Mouse (Mus musculus) lung, embryonic 14.5 days (tissue): ENCODE measurements around the gene Il17rb. TPM values are rescaled to one million over a fixed set of nuclear protein-coding genes. Genes with fewer than 3 reads are reported as not detected.

Experiments used
- ATAC-seq: fragments of 200-750 bp; cut with Nextera tagmentation; 2 replicates; pipeline ENCODE4 v1.8.0; 2017; ENCODE audit warnings: mild to moderate bottlenecking, moderate TSS enrichment, moderate library complexity; ENCODE audit not compliant: insufficient read depth
- DNase-seq: peaks from one replicate; pipeline ENCODE4 v3.0.0-alpha.2; 2015
- H3K27ac ChIP-seq: fragments of 300-500 bp; sonication (generic); 2 replicates; pipeline ENCODE4 v1.5.1; 2014; ENCODE audit warnings: low read depth, mild to moderate bottlenecking, moderate library complexity
- H3K27me3 ChIP-seq: fragments of 300-500 bp; sonication (generic); 2 replicates; pipeline ENCODE4 v1.6.1; 2014; ENCODE audit warnings: low read length, control low read depth; ENCODE audit not compliant: insufficient read depth
- H3K36me3 ChIP-seq: fragments of 300-500 bp; sonication (generic); 2 replicates; pipeline ENCODE4 v1.6.1; 2014; ENCODE audit warnings: control low read depth; ENCODE audit not compliant: insufficient read depth
- H3K4me1 ChIP-seq: fragments of 300-500 bp; sonication (generic); 2 replicates; pipeline ENCODE4 v1.6.1; 2014; ENCODE audit warnings: antibody characterized with exemption, control low read depth; ENCODE audit not compliant: insufficient read depth
- H3K4me2 ChIP-seq: fragments of 300-500 bp; sonication (generic); 2 replicates; pipeline ENCODE4 v1.6.1; 2014; ENCODE audit warnings: mild to moderate bottlenecking
- H3K4me3 ChIP-seq: fragments of 300-500 bp; sonication (generic); 2 replicates; pipeline ENCODE4 v1.5.1; 2014; ENCODE audit warnings: low read depth, low read length
- H3K9ac ChIP-seq: fragments of 300-500 bp; sonication (generic); 2 replicates; pipeline ENCODE4 v1.6.1; 2014
- H3K9me3 ChIP-seq: fragments of 300-500 bp; sonication (generic); 2 replicates; pipeline ENCODE4 v1.6.1; 2016; ENCODE audit warnings: low read depth, low read length, control low read depth
- CTCF ChIP-seq: IDR thresholded peaks from 2 replicates; pipeline ENCODE4 v1.5.1; 2016; ENCODE audit warnings: antibody characterized with exemption, low read depth
- WGBS: fragments of 180-500 bp; shearing (Covaris S2); extraction: QIAGEN DNeasy Blood & Tissue Kit; methylation state at CpG from one replicate; pipeline ENCODE4 v1.1.7; 2014; 5-methylcytosine and 5-hydroxymethylcytosine counted together
- polyA plus RNA-seq: library from polyadenylated mRNA; unstranded; fragments of >200 nt; fragmentation: Nextera tagmentation; extraction: Ambion mirVana; gene quantifications from 2 replicates; pipeline ENCODE4 v1.2.1, GENCODE M21; 2014

The Il17rb gene
- polyA plus RNA-seq, 1 experiment from 2014 or later = 1.3 TPM

DNA sequence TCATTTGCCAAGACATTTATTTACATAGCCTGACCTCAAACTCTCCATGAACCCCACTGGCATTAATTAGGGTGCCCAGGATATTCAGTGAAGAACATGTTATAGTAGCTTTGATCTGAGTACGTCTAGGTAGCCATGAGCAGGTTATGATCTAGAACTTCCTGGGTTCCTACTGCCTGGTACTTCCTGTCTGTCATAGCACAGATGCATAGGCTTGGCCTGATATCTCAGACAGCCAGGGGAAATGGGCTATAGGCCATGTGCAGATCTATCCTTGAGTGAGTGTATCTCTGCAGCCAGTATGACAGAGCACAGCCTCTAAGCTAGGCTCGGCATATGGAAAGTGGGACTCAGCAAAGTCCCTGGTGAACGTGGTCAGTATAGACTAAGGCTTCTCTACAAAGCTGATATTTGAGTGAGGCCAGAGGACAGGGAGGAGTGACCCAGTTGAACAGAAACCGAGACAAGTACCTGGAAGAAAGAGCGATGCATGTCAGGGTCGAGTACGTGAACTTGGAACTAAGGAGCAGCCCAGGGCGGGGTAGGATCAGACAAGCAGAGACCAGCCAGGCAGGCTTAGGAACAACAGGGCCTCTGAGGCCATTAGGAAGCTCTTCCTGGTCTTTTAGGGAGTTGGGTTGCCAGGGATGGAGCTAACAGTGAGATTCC lies 9.2 kb upstream of the Il17rb start:
- Histone ChIP-seq H3K9me3 (no peaks in the 10 kb centered on the region), H3K4me2 (no peak overlapping the region), H3K36me3 (no peaks in the 10 kb centered on the region), H3K4me3 (no peak overlapping the region), H3K27ac (no peak overlapping the region), H3K27me3 (no peaks in the 10 kb centered on the region), H3K4me1 (no peaks in the 10 kb centered on the region), H3K9ac (no peak overlapping the region)
- no peak for TF ChIP-seq CTCF
- 78% methylated on average over 8 of the region's 8 CpGs for WGBS
- ATAC-seq = no peak
- no peak for DNase-seq

DNA sequence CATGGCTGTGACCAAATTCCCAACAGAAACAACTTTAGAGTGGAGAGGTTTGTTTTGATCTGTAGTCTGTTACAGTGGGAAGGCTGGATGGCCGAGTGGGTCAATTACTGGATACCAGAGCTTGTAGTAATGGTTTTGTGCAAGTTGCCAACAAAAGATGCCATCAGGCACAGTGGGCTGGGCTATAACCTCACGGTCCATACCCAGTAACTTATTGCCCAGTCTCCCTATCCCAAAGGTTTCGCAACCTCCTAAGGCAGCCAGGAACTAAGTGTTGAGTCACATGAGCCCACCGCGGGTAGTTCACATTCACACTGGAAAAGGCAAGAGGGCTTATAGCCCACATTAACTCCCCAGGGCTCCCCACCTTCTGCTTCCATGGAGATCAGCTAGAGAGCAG lies 8.0 kb upstream of the Il17rb start:
- H3K9ac ChIP-seq = no peak overlapping the region
- WGBS = 88% methylated on average over 5 of the region's 5 CpGs

DNA sequence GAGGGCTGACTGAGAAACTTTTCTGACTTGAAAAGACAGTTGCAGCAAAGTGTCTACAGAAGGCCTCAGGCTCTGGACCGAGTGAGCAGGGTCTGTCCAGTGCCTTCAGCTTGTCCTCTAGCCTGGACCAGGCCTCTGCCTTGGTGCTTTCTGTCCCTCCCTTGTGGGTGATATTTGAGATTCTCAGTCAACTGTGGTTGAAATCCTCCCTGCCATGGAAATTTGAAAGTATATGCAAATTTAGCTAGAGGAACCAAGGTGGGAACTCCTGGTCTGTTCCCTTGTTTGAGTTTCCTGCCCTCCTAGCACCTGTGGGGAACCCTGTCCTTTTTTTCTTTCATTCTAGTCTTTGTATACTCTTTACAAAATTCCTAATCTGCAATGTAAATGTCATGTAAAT lies 6.3 kb upstream of the Il17rb start:
- Histone ChIP-seq H3K27ac (no peak overlapping the region), H3K4me1 (no peaks in the 10 kb centered on the region), H3K9ac (no peak overlapping the region), H3K36me3 (no peaks in the 10 kb centered on the region), H3K27me3 (0 out of 2 replicates have a peak, but pooled peaks cover 2% of the 10 kb centered on the region), H3K4me3 (no peak overlapping the region), H3K9me3 (no peaks in the 10 kb centered on the region), H3K4me2 (no peak overlapping the region)
- DNase-seq (no peak), ATAC-seq (no peak)
- no peak for TF ChIP-seq CTCF
- 47% methylated on average over 1 of the region's 1 CpGs for WGBS

More for the DNA sequence above, 8.0 kb upstream of the Il17rb start:
- no peak for TF ChIP-seq CTCF
- Histone ChIP-seq H3K9me3 (no peaks in the 10 kb centered on the region), H3K27me3 (no peaks in the 10 kb centered on the region), H3K4me3 (no peak overlapping the region), H3K27ac (no peak overlapping the region), H3K4me2 (no peak overlapping the region), H3K4me1 (no peaks in the 10 kb centered on the region), H3K36me3 (no peaks in the 10 kb centered on the region)
- ATAC-seq = no peak
- no peak for DNase-seq

DNA sequence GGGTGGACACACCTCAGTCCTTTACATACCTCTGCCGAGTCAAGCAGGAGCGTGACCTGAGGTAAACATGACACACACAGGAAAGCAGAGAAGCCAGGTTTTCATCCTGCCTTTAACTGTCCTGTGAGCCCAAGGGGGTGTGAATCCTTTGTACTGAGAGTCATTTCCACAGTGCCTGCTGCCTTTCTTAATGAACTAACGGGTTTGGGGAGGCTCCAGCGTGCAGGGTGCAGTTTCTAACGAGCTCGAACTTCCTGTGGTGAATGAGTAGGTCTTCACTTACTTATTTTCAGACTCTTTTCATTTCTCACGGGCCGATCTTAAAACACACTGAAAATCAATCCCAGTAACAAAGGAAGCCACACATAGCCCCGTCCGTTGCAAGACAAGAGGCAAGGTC lies 5.8 kb upstream of the Il17rb start:
- no peak for TF ChIP-seq CTCF
- no peaks in the 10 kb centered on the region for H3K4me1 ChIP-seq
- WGBS = 61% methylated on average over 10 of the region's 10 CpGs
- peaks cover 7% of the 10 kb centered on the region; the same call in 1 of the 2 replicates for H3K27me3 ChIP-seq
- no peak overlapping the region for H3K9ac ChIP-seq
- ATAC-seq = no peak
- H3K4me2 ChIP-seq = no peak overlapping the region
- H3K9me3 ChIP-seq = no peaks in the 10 kb centered on the region
- H3K4me3 ChIP-seq = no peak overlapping the region
- H3K27ac ChIP-seq = no peak overlapping the region
- H3K36me3 ChIP-seq = no peaks in the 10 kb centered on the region
- no peak for DNase-seq

DNA sequence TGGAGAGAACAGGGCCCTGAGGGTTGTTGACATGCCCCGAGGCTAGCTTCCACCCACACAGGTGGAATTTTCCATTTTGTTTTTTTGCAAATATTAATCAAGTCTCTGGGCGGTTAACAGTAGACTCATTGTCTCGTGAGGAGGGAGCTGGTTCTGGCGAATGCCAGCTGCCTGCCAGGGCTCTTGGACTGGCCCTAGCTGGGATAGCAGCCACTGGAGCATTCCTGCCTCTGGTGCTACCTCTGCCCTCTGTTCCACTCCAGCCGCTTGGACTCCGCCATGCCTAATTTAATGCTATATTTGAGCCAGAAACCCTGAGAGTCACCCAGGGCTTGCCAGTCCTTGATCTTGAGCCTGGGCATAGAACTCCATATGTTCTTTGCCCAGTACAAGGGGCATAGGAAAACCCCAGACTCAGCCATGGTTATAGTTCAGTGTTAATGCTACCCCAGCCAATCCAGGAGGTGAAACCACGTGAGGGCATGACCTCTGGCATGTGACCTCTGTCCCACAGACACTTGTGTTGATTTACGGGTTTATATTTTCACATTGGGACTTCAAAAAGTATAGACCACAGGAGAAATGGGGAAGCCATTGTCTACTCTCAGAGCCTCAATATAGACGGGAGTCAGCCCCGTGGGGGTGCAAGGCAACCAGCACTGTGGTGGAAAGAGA lies 3.3 kb upstream of the Il17rb start:
- peaks cover 23% of the 10 kb centered on the region for H3K27me3 ChIP-seq
- no peak overlapping the region for H3K9ac ChIP-seq
- no peaks in the 10 kb centered on the region for H3K9me3 ChIP-seq
- no peaks in the 10 kb centered on the region for H3K4me1 ChIP-seq
- 68% methylated on average over 10 of the region's 10 CpGs for WGBS
- no peak for ATAC-seq
- no peak overlapping the region for H3K27ac ChIP-seq
- no peak overlapping the region for H3K4me3 ChIP-seq
- TF ChIP-seq CTCF = no peak
- no peak overlapping the region for H3K4me2 ChIP-seq
- DNase-seq = peak; percentile 5
- H3K36me3 ChIP-seq = no peaks in the 10 kb centered on the region

DNA sequence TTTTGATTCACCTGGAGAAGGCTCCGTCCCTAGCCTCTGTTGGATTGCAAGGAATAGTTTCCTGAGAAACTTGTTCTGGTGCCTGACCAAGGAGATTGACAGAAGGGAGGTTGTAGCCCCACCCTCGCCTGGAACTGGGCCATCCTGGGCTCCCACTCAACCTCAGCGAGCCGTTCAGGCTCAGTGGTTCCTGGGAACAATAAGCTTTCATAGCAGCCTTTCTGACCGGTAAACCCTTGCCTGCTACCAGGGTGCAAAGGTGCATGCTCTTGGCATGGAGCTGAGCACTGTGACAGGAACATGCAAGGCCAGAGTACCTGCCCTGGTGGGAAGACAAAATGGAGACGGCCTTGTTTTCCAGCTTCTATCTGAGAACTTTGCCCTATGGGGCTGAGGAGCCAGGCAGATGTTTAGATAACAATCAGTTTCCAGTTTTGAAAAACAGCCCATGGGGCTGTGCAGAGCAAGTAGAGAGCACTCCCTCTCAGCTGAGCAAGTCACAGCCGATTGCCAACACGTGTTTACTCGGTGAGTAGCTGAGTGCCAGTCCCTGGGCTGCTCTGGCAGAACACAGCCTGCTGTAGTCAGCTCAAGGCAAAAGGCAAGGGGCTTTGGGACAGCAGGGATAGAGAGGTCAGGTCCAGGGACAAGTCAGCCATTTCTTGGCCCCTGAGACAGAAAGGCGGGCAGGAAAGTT lies 1.3 kb upstream of the Il17rb start:
- H3K27ac ChIP-seq = no peak overlapping the region
- no peak overlapping the region for H3K4me2 ChIP-seq
- no peak overlapping the region for H3K4me3 ChIP-seq
- DNase-seq (peak; percentile 50), ATAC-seq (0 out of 2 replicates have a peak, but pooled peaks have one; percentile 23)
- TF ChIP-seq CTCF = no peak
- 48% methylated on average over 10 of the region's 10 CpGs for WGBS
- no peak overlapping the region for H3K9ac ChIP-seq
- no peaks in the 10 kb centered on the region for H3K36me3 ChIP-seq
- H3K4me1 ChIP-seq = no peaks in the 10 kb centered on the region
- H3K27me3 ChIP-seq = peaks cover 23% of the 10 kb centered on the region
- no peaks in the 10 kb centered on the region for H3K9me3 ChIP-seq

DNA sequence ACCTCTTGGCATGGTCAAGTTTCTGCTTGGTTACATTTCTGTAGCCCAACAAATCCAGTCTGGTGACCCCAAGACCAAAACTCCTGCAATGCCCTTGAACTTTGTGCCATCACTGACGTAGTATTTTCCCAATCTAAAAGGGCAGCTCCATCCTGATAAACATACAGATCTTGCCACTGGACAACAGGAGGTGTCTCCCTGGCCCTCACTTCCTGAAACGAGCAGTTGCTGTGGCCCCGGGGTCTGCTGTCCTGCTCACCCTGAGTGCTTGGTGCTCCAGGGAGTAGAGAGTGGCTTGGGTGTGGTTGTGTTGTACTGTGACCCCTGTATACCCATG lies 9.3 kb downstream of the Il17rb start:
- no peaks in the 10 kb centered on the region for H3K27me3 ChIP-seq
- H3K9me3 ChIP-seq = no peaks in the 10 kb centered on the region
- H3K4me3 ChIP-seq = no peak overlapping the region
- DNase-seq (no peak), ATAC-seq (no peak; the same call in 1 of the 2 replicates)
- H3K9ac ChIP-seq = no peak overlapping the region
- no peak overlapping the region for H3K27ac ChIP-seq
- no peaks in the 10 kb centered on the region for H3K4me1 ChIP-seq
- no peak overlapping the region for H3K4me2 ChIP-seq
- H3K36me3 ChIP-seq = peaks cover 28% of the 10 kb centered on the region
- TF ChIP-seq CTCF = no peak
- WGBS = 80% methylated on average over 3 of the region's 3 CpGs
